In the genomic region with DNA sequence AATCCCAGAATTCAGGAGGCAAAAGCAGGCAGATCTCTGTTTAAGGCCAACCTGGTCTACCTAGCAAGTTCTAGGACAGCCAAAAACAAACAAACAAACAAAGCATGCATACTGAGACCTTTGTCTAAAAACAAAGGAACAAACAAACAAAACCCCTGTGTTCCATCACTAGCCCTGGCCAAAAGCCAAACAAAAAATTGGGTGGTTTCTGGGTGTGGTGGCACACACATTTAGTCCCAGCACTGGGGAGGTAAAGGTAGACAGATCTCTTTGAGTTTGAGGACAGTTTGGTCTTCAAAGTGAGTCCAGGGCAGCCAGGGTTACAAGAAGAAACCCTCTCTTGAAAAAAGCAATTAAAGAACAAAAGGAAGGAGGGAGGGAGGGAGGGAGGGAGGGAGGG, we compare ENCODE assay signal across 20 mouse cellular contexts. TPM values are rescaled to one million over a fixed set of nuclear protein-coding genes. Genes with fewer than 3 reads are reported as not detected.
DNase-seq lines count a peak whose midpoint lies in the region; ATAC-seq lines count a peak whose summit lies in the region.
"Had no signal": no experiment of that assay in that cellular context is flagged by ENCODE, and none has a peak within 500 bp of the region (broad histone marks: within the 10 kb centered on the region; RNA-seq: fewer than 3 reads in every experiment).

No protein-coding gene starts in this region.

- ATAC-seq in megakaryocyte-erythroid progenitor cell, adult 5-6 weeks (replicated peaks; ENCODE audit: low FRiP score, low TSS enrichment, poor library complexity, severe bottlenecking) = no peak
- ATAC-seq: activated CD4-positive, CD25-positive, alpha-beta regulatory T cell, adult 4 months; forebrain, embryonic 14.5 days; forebrain, embryonic 16.5 days; Patski had no signal

- peak; percentile 10 for DNase-seq in cerebellum, adult 8-10 months
- no peak for DNase-seq in cerebellum, adult 18-20 months
- DNase-seq in induced T-regulatory cell, adult 2 months (ENCODE audit: low read depth) = peak; percentile 51
- DNase-seq in heart, postnatal 4 days = no peak
- DNase-seq: adrenal gland, adult 2 months; adrenal gland, postnatal 10 days; adrenal gland, postnatal 25 days; cerebellum, adult 11 months; cerebellum, adult 2 months; cerebellum, adult 9-11 months; cerebellum, postnatal 14 days; cerebellum, postnatal 36 days; embryo, embryonic 11 days had no signal

RNA-seq across cellular contexts. Expression of a gene that starts 7.8 kb away (rescaled TPM):
- 0.89 and 9.0 TPM in 2 replicates for total RNA-seq in megakaryocyte-erythroid progenitor cell, adult 5-6 weeks (2014; fragmentation: Nextera tagmentation)
- 0.80 and 3.1 TPM in 2 replicates for total RNA-seq in megakaryocyte-erythroid progenitor cell, adult 5-6 weeks (2017)
- 1 to 10 TPM in 1 of 2 experiments, under 1 TPM in 1; 0.43 to 1.3 TPM for total RNA-seq in heart, postnatal 4 days (2021)

RNA-seq across cellular contexts. Expression of a gene that starts 9.7 kb away (rescaled TPM):
- total RNA-seq in megakaryocyte-erythroid progenitor cell, adult 5-6 weeks (2014; fragmentation: Nextera tagmentation) = 4.3 and 4.4 TPM in 2 replicates
- 3.3 TPM in 1 of 2 replicates, not detected in the other for total RNA-seq in megakaryocyte-erythroid progenitor cell, adult 5-6 weeks (2017)
- under 1 TPM in 1 of 2 experiments, not detected in 1; 0.88 TPM for total RNA-seq in heart, postnatal 4 days (2021)

RNA-seq across cellular contexts. Expression of a gene that starts 15.8 kb away (rescaled TPM):
- 19.3 TPM in 1 of 2 replicates, not detected in the other for total RNA-seq in megakaryocyte-erythroid progenitor cell, adult 5-6 weeks (2014; fragmentation: Nextera tagmentation)
- total RNA-seq in megakaryocyte-erythroid progenitor cell, adult 5-6 weeks (2017) = 5.1 and 26.6 TPM in 2 replicates
- total RNA-seq in heart, postnatal 4 days (2021) = 10 to 100 TPM; 11.1 to 13.5 TPM

RNA-seq across cellular contexts. Expression of a gene that starts 16.0 kb away (rescaled TPM):
- total RNA-seq in megakaryocyte-erythroid progenitor cell, adult 5-6 weeks (2014; fragmentation: Nextera tagmentation) = not detected in 2 replicates
- total RNA-seq in megakaryocyte-erythroid progenitor cell, adult 5-6 weeks (2017) = not detected in 2 replicates
- total RNA-seq in heart, postnatal 4 days (2021) = 1 to 10 TPM; 6.0 to 7.4 TPM
- total RNA-seq: common myeloid progenitor, adult 5-6 weeks had no signal

RNA-seq across cellular contexts. Expression of a gene that starts 28.2 kb away (rescaled TPM):
- not detected in 2 replicates for total RNA-seq in megakaryocyte-erythroid progenitor cell, adult 5-6 weeks (2014; fragmentation: Nextera tagmentation)
- not detected in 2 replicates for total RNA-seq in megakaryocyte-erythroid progenitor cell, adult 5-6 weeks (2017)
- under 1 TPM in 1 of 2 experiments, not detected in 1; 0.34 TPM for total RNA-seq in heart, postnatal 4 days (2021)
- total RNA-seq: adrenal gland, adult 2 months; adrenal gland, postnatal 10 days; adrenal gland, postnatal 25 days; common myeloid progenitor, adult 5-6 weeks; G1E had no signal

Comparison
In these comparisons a context has a peak if more than half of its experiments do, and no peak if none do; other contexts are left out.
1. DNase-seq: peak in cerebellum, adult 8-10 months (single experiment) and induced T-regulatory cell, adult 2 months (single experiment); none in cerebellum, adult 18-20 months (0 of 2) and heart, postnatal 4 days (single experiment).